Mouse (Mus musculus) G1E (cell line): ENCODE measurements around the gene Cyp4f14.

ENCODE experiments used
- CTCF ChIP-seq: IDR thresholded peaks from 2 replicates; pipeline ENCODE4 v1.5.1; 2012; ENCODE audit warnings: low read depth, low read length, inconsistent platforms, mixed read lengths
- GATA1 ChIP-seq: IDR thresholded peaks from 2 replicates; pipeline ENCODE4 v1.6.1; 2012; ENCODE audit warnings: borderline replicate concordance, low read length, inconsistent platforms, mixed read lengths
- GATA2 ChIP-seq: IDR thresholded peaks from 2 replicates; pipeline ENCODE4 v1.6.1; 2012; ENCODE audit warnings: low read depth, low read length, inconsistent platforms, borderline replicate concordance
- POLR2AphosphoS5 ChIP-seq: IDR thresholded peaks from 2 replicates; pipeline ENCODE4 v1.6.1; 2012; ENCODE audit warnings: low read depth, low read length, inconsistent platforms; ENCODE audit not compliant: insufficient replicate concordance
- TAL1 ChIP-seq: conservative IDR thresholded peaks from 2 replicates; pipeline ENCODE4 v1.6.1; 2012; ENCODE audit warnings: low read depth, low read length, inconsistent platforms, mixed read lengths

DNA sequence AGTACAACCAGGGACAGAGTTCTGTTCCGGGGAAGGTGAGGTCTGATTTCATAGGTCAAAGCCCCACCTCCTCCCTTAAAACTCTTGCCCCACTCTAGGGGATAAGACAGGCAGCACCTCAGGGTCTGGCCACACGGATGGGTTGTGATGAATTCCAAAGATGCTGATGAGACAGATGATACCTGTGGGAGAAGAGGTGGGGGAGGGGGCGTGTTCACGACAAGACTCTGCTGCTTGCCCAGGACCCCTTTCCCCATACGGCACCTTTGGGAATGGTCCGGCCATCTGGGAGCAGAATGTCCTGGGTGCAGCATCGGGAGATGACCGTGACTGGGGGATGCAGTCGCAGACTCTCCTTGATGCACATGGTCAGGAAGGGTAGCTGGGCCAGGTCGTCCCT, 11.0 kb downstream of the Cyp4f14 start:
- no peak for TF ChIP-seq CTCF
- TF ChIP-seq POLR2AphosphoS5 = no peak
- no peak for TF ChIP-seq GATA2
- no peak for TF ChIP-seq GATA1
- TF ChIP-seq TAL1 = no peak
